Mouse (Mus musculus) small intestine, adult 2 months (tissue): ENCODE data around the gene Zfhx3.

Experiments
- CTCF ChIP-seq: fragments of 200-500 bp; IDR thresholded peaks from 2 replicates; pipeline ENCODE4 v1.5.1; 2012; ENCODE audit warnings: low read depth, mild to moderate bottlenecking, control low read depth, inconsistent platforms, low read length, moderate library complexity, mixed read lengths; ENCODE audit not compliant: insufficient replicate concordance, insufficient read length; ENCODE audit errors: extremely low read depth
- POLR2A ChIP-seq: fragments of 200-500 bp; IDR thresholded peaks from 2 replicates; pipeline ENCODE4 v1.6.1; 2012; ENCODE audit warnings: low read depth, mild to moderate bottlenecking, control low read depth, inconsistent platforms, low read length, moderate library complexity

DNA sequence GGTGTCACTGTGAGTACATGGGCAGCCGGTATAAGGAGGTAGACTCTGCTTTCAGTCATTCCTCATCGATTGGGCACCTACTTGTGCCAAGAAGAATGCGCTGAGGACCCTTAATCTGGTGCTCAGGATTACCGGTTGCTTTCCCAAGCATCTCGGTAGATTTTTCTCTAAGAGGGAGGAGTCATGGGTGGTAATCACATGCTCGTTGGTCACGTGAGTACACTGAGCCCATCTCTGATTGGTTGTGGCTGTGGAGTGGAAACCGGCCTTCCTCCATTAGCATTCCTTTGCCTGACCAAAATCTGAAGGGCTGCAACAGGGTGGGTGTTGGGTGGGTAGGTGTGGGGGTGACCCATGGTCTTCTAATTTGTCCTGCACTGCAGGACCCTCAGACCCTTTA is 421.4 kb downstream of the Zfhx3 start:
- TF ChIP-seq POLR2A = no peak
- TF ChIP-seq CTCF = no peak
